Mouse (Mus musculus) embryo, embryonic 11.5 days (tissue): Measurements from ENCODE around the gene Rdh16f1.
"Not testable (repeated sequence)": the region's sequence is repeated elsewhere in the genome, so short reads cannot be mapped to it uniquely, and the experiment has no call there.

Experiments
- DNase-seq: peaks from one replicate; pipeline ENCODE4 v3.0.0-alpha.2; 2012; ENCODE audit warnings: low read depth, low spot score

Gene Rdh16f1

GRCm38 (mm10) chr10:127748847-127749612 is 10.6 kb upstream of the Rdh16f1 start:
- DNase-seq: peak; percentile 22

DNA sequence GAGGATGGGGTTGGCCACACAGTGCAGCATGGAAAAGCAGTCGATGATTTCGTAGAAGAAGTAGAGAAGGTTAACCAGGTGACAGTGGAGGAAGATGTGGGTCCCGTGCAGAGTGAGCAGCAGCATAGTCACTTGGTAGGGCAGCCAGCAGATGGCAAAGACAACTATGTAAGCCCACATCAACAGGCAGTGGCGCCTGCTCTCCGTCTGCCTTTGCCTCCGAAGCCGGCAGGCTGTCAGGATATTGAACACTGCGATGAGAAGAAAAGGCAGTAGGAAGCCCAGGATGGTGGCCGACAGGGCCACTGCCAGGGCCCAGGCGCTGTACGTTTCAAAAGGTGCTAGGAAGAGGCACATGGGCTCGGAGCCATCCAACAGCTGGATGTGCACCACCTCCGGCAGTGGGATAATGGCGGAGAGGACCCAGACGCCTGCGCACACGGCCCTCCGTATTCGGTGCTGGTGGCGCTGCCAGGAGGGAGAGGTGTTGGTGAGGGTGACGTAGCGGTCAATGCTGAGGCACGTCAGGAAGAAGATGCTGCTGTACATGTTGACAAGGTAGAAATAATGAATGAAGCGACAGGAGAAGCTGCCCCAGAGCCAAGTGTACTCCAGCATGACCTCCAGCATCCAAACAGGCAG is 9.3 kb upstream of the Rdh16f1 start:
- no peak for DNase-seq

DNA sequence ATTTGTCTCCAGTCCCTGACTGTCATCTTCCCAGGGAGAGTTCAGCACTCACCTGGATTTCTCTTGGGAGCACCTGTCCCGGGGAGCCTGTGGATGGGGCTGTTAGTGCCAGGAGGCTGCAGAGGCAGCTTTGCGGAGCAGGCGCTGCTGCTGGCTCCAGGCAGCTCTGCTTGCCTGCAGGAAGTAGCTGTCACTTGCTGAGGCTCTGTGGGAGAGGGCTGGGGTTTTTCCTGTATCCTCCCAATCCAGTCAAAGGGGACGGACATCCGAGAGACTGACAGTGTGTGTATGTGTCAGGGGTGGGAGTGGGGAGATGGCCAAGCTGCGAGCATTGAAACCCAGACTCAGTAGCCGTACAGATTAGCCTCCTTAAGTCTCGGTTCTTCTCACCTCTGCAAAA is 8.0 kb upstream of the Rdh16f1 start, which contains the start of gene Gpr182:
Gene Gpr182 (minus strand): TSS at position 185 of the 400 bp plus-strand sequence.
- DNase-seq: no peak

- no peak for DNase-seq
Measured at GRCm38 (mm10) chr10:127754566-127755166, 4.9 kb upstream of the Rdh16f1 start.

- no peak for DNase-seq
Measured at GRCm38 (mm10) chr10:127755246-127755645, 4.3 kb upstream of the Rdh16f1 start.

DNA sequence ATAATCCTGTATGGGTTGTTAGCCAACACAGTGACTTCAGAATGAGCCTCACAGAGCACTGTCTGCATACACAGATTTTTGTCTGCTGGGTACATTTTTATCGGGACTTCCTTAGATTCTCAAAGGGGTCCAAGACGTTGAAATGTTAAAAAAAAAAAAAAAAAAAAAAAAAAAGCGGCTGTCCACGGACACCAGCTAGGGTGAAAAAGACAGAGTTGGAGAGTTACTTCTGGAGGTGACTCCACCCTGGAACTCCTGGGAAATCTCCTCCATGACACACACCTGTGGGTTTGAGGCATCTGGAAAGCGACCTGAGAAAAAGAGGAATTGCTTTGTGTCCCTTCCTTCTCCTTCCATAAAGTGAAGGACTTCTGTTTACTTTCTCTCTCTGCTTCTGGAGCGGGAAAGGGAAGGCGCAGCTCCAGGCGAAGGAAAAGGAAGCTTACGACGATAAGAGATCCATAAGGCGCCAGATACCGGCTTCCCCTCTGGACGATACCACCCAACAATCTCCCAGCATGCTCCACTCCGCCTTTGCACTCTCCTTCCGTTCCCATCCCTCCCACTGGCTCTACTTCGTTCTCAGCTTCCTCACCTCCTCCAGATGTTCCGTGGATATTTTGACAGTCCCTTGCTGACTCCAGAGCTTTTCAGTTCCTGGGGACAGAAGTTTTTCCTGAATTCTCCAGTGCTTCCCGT is 3.7 kb upstream of the Rdh16f1 start:
- DNase-seq: no peak

DNA sequence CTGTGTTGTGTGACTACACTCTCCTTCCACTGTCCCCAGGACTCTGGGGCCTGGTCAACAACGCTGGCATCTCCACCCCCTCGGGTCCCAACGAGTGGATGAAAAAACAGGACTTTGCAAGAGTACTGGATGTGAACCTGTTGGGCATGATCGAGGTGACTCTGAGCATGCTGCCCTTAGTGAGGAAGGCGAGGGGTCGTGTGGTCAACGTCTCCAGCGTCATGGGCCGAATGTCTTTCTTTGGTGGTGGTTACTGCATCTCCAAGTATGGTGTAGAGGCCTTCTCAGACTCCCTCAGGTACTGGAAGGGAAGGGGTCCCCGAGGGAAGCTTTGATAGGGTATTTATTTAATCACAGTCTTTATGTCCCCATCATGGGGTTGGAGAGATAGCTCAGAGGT is 3.3 kb downstream of the Rdh16f1 start:
- DNase-seq: not testable (repeated sequence)

- no peak for DNase-seq
Measured at GRCm38 (mm10) chr10:127763914-127764680, 4.5 kb downstream of the Rdh16f1 start.

DNA sequence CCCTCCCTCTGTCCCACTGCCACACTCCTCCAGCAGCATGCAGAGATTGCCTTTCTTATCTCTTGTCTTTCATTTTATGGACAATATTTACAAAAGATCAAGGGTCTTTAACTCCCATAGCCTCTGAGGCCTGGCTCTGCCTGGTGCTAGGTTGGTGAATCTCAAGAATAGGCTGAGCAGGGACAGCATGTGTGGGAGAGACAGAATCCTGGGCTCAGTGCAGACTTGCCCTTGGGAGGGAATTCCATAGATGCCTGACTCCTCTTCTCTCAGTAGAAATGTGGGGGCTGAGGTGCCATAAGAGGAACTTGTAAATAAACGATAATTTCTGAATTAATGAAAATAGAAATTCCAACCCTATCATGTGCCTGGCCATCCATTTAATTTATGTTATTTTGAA is 7.0 kb downstream of the Rdh16f1 start:
- DNase-seq: no peak

- DNase-seq: no peak
Measured at GRCm38 (mm10) chr10:127776011-127776410, 16.4 kb downstream of the Rdh16f1 start, which contains the start of gene Rdh9. Rdh9 (plus strand) TSS chr10:127776386.

- not testable (repeated sequence) for DNase-seq
Measured at GRCm38 (mm10) chr10:127782321-127782720, 22.7 kb downstream of the Rdh16f1 start.

GRCm38 (mm10) chr10:127785411-127785810 is 25.8 kb downstream of the Rdh16f1 start:
- DNase-seq: not testable (repeated sequence)

- no peak for DNase-seq
Measured at GRCm38 (mm10) chr10:127799295-127799694, 39.7 kb downstream of the Rdh16f1 start.

DNA sequence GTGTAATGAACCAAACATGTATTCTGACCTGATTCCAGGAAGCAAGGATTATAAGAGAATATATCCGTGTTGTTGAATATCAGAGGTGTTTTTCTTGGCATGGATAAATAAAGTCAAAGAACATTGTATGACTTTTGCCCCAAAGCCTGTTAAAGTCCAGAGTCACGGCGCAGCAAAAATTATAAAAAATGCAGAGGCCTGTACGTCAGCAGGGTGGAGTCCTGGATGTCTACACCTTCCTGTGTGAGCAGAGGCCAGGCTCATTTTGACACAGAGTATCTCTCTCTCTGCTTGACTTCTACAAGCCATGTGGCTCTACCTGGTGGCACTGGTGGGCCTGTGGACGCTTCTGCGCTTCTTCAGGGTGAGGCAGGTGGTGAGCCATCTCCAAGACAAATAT is 41.3 kb downstream of the Rdh16f1 start, which contains the start of gene Rdh16:
Gene Rdh16 (plus strand): TSS at position 262 of the 400 bp plus-strand sequence.
- no peak for DNase-seq

GRCm38 (mm10) chr10:127801612-127802011 is 42.0 kb downstream of the Rdh16f1 start:
- DNase-seq: no peak

GRCm38 (mm10) chr10:127802236-127802635 is 42.6 kb downstream of the Rdh16f1 start:
- DNase-seq: no peak

GRCm38 (mm10) chr10:127804416-127804815 is 44.8 kb downstream of the Rdh16f1 start:
- DNase-seq: no peak

GRCm38 (mm10) chr10:127815888-127816287 is 56.3 kb downstream of the Rdh16f1 start:
- DNase-seq: no peak

DNA sequence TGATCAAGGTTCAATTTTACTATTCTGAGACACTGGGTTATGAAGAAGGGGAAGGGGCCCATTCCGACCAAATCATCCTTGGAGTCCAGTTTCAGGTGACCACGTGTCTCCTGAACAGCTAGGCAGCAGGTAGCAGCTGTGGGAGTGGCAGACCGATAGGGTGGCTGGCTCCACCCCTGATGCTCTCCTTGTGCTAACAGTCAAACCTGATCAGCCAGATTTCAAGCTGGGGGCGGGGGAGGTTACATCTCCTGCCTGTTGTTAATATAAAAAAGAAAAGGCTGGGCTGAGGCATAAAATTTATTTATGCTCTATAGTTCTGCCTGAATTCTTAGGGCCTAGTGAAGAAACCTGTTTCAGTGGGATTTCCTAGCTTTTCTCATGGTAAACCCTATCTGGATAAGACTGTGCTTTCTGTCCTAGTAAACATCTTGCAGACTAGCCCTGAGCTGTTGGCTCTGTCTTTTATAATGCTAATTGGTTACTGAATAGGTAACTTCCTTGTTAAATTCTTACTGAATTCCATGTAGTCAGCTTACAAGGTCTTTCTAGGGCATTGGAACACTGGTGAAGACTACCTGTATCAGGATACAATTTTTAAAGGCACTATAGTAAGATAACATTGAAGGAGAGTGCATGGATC is 57.8 kb downstream of the Rdh16f1 start:
- not testable (repeated sequence) for DNase-seq

DNA sequence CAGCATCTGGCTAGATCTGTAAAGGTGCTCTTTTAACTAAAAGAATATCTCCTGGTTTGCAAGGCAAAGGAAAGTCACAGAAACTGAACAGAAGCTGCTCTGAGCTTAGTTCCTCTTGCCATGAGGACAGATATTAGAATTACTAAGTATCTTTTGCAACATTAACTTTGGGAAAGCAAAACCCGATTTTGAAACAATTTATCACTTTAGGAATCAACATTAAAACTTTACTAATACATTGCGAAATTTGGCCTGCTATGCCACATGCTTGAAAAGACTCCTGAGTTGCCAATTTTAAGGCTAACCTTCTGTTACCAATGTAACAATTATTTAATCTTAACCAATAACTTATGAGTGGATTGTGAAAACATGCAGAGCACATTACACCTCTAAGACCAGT is 62.2 kb downstream of the Rdh16f1 start:
- not testable (repeated sequence) for DNase-seq

DNA sequence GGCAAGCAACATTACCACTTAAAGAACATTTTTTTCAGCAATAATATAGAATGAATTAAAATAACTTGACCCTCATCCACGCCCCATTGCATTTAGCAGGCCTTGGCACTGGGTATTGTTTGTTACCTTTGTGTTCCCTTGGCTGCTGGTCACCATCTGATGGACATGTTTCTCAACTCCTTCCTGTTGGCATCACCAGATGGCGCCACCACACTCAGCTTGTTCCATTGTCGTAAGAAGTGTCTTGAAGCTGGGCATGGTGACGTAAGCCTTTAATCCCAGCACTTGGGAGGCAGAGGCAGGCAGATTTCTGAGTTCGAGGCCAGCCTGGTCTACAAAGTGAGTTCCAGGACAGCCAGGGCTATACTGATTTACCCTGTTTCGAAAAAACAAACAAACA is 65.8 kb downstream of the Rdh16f1 start:
- DNase-seq: no peak
